Mouse (Mus musculus): Measurements from ENCODE around the gene I0C0044D17Rik.

DNA sequence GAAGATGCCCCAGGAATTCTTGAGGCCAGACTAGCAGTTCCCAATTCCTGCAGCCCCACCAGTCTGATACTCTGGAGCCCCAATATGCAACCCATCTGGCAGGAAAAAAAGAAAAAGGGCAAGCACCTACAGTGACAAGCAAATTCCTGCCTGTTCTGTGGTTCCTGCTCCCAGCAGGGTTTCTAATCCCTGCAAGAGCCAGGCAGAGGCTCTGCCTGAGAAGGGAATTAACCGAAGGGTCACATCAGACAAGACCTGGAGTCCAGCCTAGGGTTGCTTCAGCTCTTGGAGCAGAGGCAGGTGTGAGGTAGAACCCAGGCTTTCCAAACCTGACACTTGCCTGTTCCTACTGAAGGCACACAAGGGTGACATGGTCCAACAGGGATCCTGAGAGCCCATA, 32.9 kb downstream of the I0C0044D17Rik start:
- TF ChIP-seq CTCF (IDR thresholded peaks at IDR 0.05; ENCODE audit: low read depth) (no peak), EP300 (IDR thresholded peaks at IDR 0.05; ENCODE audit: low read depth) (no peak)

Measured in liver, embryonic 14.5 days (tissue).